Mouse (Mus musculus): Measurements from ENCODE around the gene Gpr55.

Gene Gpr55

DNA sequence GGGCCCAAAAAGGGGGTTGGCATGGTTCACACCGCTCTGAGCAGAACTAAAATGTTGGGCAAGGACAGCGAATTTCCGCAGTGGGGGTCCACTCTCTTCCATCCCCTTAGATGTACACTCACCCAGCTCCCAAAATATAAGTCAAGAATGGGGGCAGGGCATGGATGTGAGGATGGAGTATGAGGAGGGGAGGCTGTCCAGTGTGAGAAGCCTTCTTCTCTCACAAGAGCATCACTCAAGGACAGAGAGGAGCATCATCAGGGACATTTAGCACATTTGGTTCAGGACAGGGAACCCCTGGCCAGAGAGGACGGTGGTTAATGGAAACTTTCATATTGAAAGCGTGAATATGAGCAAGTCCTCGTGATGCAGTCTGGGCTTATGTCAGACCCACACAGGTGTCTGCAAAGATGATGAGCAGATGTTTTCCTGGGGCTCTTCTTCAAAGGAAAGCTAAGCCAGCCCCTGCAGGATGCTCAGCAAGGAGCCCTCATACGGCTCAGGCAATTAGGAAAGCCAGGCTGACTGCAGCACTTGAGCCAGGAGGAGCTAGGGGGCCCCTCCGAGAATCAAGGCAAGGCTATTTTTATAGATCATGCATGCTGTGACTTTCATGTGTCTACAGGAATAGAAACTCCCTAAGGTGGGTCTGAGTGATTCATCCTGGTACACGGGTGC lies 2.7 kb downstream of the Gpr55 start:
- DNase-seq (ENCODE audit: low spot score): no peak

DNA sequence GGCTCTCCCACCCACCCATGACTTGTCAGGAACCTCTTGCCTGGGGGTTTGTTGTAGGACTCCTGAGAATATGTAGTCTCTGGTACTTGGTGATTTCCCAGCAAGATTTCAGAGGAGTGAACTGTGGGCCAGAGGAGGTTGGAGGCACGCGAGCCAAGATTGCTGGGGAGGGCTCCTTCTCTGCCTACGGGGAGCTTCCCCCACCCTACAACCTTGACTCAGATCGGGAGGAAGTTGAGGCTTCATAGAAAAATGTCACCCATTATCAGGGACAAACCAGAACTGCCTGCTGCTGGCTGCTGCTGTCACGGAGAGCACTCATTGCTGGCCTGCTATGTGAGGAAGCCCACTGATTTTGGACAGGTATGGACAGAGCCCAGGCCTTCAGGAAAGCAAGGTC lies 3.5 kb downstream of the Gpr55 start:
- no peak for DNase-seq (ENCODE audit: low spot score)

DNA sequence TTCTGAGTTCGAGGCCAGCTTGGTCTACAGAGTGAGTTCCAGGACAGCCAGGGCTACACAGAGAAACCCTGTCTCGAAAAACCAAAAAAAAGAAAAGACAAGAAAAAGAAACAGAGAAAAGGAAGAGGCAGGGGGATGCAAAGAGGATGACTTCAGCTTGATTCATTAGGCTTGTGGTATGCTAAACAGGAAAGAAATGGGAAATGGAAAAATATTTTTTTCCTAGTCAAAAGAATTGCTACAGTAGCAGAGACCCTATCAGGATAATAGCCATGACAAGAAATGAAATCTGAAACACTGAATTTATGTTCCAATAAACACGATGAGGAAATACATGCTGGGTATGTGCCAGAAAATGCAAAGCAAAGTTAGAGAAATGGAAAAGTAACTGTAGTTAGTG lies 5.7 kb downstream of the Gpr55 start:
- no peak for DNase-seq (ENCODE audit: low spot score)

DNA sequence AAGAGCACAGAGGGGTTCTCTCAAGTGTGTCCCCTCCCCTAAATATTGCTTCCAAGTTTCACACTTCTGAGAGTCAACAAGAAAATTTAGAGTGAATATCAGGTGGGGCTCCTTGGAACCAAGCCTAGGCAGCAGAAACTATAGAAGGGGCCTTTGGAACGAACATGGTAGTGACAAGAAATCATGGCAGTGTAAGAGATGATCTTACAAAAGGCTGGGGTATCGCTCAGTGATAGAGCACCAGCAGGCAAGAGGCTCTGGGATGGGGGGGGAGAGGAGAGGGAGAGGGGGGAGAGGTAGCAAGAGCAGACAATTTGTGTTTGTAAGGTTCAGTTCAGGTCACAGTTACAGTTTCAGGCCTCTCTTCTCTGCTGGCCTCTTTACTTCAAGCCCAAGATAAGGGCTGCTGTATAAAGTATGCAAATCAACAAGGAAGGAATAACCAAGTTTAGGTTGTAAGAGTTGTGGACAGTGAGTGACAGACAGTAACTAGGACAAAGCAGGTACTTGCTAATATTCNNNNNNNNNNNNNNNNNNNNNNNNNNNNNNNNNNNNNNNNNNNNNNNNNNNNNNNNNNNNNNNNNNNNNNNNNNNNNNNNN lies 11.6 kb downstream of the Gpr55 start:
- no peak for DNase-seq (ENCODE audit: low spot score)

DNA sequence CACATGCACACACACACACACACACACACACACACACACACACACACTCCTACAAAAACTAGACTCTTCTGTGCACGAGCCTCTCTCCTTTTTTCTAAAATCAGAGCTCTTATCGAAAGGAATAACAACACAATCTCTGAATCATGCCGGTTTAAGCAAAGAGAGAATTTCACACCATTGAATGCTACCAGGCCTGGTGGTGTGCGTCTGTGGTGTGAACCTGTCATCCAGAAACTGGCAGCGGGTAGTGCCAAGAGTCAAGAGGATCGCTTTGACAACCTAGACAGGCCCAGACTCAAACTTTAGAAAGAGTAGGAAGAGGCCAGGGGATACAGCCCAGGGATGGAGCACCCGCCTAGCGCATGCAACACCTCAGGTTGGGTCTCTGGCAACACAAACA lies 18.5 kb downstream of the Gpr55 start:
- DNase-seq (ENCODE audit: low spot score): no peak

DNA sequence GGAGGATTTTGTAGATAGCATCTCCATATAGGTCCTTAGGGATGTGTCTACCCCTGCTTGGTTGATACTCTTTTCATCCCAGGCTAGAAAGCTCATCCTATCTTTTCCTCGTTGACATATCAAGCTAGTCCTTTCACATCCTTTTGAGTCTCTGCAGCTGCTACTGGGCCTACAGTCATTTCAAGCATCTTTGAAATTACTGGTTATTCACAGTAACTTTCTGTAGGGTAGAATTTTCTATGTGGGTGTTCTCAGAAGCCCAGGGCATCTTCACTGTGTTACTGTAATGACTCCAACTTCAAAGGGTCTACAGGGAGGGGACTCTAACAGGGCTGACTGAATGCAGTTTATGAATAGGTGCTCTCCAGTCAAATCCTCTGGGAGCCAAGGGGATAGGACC lies 23.5 kb downstream of the Gpr55 start:
- DNase-seq (ENCODE audit: low spot score): no peak

DNA sequence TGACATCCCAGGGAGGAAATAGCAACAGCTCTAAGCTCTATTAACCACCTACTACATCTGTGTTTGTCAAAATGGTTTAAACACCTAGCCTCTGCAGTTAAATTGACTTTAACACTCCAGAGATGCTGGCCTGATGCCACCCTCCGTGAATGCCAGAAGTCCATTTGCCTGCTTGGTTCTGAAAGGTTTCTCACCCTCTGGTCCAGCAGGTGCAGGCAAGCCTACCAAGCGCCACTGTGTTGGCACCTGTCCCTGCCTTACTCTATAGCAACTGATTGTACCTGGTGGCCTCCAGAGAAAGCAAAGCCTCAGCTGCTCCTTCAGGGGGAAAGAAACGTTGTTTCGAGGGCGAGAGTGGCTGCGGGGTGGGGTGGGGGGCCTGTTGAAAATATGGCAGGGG lies 24.5 kb downstream of the Gpr55 start:
- no peak for DNase-seq (ENCODE audit: low spot score)

DNA sequence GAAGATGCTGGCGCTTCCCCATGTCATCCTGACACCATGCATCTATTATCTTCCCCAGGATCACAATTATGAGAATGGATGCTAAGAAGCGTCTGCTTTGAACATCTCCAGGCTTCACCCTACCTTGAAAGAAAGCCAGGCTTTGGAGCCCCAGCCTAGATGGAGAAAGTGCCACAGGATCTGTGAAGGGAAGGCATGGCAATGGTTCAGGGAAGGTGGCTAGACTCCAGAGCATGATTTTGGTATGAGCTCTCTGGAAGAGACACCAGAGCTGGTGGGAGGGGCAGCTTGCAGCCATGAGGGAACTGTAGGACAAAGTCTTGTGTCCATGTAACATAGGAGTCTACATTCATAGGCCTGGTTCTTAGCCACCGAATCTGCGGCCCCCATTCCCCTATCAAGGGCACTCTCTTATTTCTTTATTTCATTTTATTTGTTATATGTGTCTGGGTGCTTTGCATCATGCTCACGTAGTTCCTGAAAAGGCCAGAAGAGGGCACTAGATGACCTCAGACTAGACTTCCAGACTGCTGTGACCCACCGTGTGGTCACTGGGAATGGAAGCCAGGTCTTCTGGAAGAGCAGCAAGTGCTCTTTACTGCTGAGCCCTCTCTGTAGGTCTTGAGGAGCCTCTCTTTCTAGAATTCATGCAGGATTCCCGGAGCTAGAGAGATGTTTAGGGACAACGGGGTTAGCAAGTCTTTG lies 25.5 kb downstream of the Gpr55 start:
- DNase-seq (ENCODE audit: low spot score): no peak

DNA sequence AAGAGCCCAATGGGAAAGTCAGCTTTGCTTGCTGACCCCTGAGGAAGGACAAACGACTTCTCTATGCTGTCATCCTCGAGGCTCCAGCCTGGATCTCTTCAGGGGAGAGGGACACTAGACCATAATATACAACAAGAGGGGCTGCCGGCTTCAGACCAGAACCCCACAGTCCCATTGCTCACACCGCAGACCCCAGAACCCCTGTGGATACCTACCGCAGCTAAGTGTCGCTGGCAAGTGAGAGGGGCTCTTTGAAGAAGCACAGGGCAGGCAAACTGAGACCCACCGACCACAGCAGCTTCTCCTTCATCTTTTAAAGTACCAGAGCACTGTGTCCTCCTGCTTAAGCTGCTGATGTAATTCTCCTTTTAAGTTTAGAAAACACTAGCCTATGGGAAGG lies 26.2 kb downstream of the Gpr55 start:
- no peak for DNase-seq (ENCODE audit: low spot score)

DNA sequence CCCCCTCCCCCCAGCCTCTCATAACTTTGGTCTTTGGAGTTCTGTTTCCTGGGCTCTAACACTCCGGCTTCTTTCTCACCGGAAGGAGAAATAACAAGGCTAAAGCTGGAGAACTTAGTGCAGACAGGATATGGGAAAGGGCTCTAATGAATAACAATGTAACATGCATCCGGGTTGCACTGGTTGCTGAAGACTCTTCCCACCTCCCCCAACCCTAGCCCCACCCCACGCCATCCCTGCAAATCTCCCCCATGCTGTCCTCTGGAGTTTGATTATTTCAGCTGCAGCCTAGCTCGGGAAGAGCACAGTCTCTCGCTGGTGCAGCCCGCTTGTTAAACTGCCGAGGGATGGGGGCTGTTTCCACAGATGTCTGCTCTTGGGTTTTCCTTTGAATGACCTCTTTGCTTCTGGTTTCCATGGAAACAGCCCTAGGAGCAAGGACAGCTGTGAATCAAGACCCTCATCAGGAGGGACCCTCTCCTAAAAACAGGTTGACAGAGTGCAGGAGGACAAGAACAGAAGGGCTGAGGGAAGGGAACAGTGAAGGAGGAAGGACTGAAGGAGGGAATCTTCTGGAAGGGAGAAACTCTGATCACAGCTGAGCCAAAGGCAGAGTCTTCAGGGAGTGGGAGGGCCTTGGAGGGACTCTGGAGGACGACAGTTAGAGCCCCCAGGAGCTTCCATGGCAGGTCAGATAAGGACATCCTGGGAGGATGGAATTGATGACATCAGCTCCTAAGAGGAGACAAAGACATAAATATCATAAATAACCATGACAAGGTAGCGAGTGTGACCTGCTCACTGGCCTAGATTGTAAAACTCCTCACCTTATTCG lies 27.0 kb downstream of the Gpr55 start:
- no peak for DNase-seq (ENCODE audit: low spot score)

DNA sequence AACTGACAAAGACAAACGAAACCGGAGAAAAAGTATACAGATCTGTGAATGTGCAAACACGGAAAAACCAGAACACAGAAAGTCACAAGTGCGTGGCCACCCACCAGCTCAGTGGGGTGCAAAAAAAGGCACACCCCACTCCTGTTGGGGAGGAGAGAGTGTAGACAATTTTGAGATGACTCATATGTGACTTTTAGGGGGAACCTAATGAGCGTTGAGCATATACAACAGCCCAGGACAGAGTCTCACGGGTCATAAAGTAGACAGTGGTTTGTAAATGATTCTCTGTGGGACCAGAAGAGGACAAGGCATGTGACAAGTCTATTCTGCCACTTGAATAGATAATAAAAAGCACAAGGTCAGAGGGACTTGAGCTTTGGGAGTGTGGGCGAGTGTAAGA lies 27.6 kb downstream of the Gpr55 start:
- DNase-seq (ENCODE audit: low spot score): no peak

DNA sequence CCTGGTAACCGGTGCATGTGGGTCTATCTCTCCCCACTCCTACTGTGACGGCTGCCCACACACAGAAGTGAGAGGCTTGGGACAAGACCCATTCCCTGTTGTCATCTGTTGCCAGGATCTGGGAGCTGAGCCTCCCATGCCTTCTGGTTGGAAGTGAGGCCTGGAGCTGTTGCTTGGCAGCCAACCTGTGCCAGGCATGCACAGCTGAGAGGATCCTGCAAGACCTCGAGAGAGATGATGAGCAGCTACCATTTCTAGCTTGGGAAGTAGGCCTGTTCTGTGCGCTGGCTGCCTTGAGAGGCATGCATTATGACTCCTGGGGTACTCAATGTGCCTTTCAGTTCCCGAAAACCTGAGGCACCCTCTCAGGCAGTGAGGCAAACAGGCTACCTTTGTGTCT lies 29.6 kb downstream of the Gpr55 start:
- no peak for DNase-seq (ENCODE audit: low spot score)

DNA sequence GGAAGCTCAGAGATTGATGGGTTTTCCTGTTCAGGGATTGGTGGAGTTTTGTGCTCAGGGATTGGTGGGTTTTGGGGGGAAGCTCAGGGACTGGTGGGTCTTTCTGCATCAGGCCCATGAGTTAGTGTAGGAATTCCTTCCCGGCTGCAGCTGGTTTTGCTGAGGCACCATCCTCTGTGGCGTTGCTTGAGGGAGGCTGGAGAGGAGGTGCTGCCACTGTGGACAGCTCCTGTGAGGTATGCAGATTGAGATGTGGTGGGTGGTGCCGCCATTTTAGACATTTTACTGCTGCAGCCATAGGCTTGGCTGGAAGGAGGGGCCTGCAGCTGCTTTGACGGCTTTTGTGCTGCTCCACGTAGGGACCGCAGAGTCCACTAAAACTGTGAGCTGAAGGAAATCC lies 31.4 kb downstream of the Gpr55 start:
- no peak for DNase-seq (ENCODE audit: low spot score)

DNA sequence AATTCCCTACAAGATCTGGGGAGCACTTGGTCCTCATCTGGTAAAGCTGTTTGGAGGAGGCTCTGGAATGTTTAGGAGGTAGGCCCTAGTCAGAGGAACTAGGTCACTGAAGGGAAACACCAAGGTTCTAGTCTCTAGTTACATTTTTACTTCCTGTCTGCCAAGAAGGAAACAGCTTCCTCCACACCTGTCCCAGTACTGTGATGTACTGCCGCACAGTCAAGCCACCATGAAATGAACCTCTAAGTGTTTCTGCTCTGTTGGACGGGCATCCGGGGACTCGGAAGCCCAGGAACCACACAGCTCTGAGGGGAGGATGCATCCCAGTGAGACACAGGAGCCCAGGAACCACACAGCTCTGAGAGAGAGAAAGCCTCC lies 32.1 kb downstream of the Gpr55 start:
- DNase-seq (ENCODE audit: low spot score): no peak

DNA sequence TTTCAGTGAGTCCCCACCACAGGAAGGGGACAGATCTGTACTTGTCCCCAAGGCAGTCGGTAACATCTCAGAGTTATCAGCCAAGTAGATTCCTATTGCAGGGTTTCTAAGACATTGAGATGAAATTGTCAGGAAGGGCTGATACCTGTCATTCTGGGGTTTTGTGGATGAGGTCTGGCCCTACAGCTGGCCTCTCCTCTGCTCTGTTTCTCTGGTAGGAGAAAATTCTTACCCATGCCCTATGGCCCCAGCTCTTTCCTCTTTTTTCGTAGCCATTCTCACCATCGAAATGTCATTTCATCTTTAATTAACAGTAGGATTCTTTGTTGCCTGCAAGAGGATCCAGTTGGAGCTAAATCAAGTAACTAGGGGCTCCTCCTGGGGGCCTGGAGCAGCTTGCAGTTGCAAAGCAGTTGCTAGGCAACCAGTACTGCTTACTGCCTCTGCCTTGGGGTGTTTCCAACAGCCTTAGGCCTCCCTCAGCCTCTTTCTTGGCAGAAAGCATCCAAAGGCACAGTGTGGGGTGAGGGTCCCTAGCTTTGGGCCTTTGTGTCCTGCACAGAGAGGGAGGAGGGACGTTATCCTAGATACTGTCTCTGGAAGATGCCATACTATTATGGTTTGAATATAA lies 32.6 kb downstream of the Gpr55 start, which contains the start of gene 4933407L21Rik:
Gene 4933407L21Rik (plus strand): TSS at position 427 of the 631 bp plus-strand sequence.
- peak; percentile 83 for DNase-seq (ENCODE audit: low spot score)

DNA sequence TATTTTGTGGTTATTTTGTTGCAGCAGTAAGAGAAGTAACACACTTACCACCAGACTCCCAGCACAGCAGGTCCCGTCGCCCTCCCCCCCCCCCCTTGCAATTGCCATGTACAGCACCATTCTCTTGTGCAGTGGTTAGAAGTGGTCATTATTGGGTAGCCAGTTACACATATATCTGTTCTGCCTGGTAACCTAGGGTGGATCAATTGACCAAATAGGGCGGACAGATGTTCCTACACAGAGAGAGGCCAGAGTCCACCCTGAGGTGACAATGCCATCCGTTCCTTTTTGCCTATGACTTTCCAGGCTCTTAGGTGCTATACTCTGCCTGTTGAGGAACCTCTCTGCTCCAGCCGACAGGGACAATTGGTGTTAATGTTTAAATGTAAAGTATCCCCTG lies 35.6 kb downstream of the Gpr55 start:
- no peak for DNase-seq (ENCODE audit: low spot score)

DNA sequence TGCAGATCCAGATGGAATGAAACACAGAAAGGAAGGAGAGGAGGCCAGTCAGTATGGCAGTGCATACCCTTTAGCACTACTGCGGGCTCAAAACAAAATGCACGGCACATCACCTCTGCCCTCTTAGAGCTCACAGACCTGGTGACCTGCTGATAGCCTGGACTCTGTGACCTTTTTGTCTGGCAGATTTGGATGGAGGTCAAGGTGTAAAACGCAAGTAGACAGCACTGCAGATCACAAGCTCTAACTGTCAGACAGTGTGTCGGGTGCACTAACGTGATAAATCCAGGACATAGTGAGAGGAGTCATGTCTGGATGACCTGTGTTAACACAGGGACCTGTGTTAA lies 38.0 kb downstream of the Gpr55 start:
- DNase-seq (ENCODE audit: low spot score): no peak

DNA sequence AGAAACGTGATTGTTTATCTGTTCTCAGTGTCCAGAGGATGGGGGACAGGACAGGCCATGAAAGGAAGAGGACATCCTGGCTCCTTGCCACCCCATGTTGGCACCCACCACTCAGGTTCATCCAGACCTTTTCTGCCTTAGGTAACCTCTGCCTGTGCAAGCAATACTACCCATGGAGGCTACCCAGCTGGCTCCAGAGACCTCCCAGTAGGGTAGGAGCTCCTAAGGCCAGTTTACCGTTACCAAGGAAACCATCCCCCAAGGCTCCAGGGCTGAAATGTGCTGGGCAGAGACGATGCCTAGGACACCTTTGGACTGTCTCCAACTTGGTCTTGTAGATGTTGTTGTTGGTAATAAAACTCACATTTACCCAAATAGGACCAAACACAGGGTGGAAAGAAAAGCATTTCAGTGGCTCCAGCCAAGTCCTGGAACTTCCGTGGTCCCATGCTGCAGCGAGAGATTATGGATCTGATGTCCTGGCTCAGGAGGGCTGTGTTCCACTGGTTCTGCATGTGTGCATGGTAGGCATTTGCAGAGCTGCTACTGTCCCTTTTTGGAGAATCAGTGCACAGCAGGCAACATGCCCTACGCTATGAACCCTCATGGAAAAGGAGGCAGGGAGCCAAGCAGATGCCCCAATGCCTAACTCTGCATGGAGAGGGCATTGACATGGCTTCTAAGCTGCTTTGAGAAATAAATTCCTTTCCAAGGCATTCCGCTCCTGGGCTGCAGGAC lies 38.5 kb downstream of the Gpr55 start:
- no peak for DNase-seq (ENCODE audit: low spot score)

DNA sequence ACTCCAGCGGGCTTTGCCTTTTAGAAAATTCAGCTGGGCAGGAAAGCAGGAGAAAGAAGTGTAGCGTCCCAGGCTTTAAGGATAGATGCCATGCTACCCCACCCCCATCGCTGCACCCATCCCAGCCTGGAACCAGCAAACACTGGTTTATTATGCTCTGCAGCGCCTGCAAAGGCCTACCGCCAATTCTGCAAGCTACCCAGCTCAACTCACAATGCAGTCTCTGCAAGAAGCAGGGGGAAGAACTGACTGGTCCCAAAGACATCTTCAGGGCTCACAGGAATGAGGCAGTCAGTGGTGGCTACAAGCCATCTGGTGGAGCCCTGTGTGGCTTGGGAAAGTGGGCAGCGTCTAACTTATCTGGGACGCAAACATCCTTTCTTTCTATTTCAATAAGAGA lies 39.1 kb downstream of the Gpr55 start:
- DNase-seq (ENCODE audit: low spot score): no peak

DNA sequence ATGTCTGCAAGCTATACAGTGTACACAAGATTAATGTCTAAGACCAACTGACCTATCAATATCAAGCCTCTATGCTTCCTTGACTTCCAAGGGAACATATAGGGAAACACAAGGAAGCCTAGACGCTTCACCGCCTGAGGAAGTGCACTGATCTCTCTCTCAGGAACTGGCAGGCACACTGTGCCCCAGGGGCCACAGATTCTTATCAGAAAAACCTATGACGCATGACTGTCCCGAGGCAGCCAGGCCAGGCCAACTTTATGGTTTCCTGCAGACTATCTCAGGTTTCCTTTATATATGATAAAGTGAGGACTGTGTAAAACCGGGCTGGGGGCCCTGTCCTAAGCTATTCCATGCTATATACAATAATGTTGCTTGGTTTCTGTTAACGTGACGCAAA lies 41.2 kb downstream of the Gpr55 start:
- DNase-seq (ENCODE audit: low spot score): no peak

DNA sequence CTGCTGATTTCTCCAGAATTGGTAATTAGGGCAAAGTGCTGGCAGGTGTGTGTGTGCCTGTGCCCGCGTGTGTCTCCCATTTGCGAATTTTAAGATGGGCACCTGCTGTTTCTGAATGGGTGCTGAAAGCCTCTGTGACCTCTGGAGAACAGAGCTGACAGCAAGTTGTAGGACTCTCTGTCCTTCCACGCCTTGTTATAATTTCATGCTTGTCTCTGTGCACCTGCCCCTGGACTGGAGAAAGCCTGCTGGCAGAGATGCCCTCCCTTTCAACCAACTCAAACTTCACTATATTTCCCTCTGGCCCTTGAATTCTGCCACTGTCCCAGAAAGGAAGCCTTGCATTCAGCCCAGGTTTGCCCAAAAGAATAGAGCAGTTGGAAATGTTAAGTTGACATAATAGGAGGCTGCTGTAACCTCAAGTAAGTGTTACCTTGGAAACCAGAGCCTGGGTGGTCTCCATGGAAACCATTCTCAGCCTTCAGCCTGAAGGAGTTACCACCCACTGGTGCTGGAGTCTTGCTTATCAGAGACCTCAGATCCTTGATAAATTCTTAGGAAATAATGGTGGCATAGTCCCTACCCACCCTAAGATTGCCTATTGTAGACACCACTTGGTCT lies 43.9 kb downstream of the Gpr55 start:
- peak; percentile 83 for DNase-seq (ENCODE audit: low spot score)

All from left cerebral cortex, adult 11 months (tissue).